Mouse (Mus musculus) MEL-GATA-1-ER (cell line): ENCODE measurements around the gene Gosr1.
"Not testable (repeated sequence)": the region's sequence is repeated elsewhere in the genome, so short reads cannot be mapped to it uniquely, and the experiment has no call there.

Experiments used
- DNase-seq: peaks from one replicate; pipeline ENCODE4 v3.0.0-alpha.2; 2012; ENCODE audit warnings: low read depth; ENCODE audit errors: extremely low read depth

The Gosr1 gene

DNA sequence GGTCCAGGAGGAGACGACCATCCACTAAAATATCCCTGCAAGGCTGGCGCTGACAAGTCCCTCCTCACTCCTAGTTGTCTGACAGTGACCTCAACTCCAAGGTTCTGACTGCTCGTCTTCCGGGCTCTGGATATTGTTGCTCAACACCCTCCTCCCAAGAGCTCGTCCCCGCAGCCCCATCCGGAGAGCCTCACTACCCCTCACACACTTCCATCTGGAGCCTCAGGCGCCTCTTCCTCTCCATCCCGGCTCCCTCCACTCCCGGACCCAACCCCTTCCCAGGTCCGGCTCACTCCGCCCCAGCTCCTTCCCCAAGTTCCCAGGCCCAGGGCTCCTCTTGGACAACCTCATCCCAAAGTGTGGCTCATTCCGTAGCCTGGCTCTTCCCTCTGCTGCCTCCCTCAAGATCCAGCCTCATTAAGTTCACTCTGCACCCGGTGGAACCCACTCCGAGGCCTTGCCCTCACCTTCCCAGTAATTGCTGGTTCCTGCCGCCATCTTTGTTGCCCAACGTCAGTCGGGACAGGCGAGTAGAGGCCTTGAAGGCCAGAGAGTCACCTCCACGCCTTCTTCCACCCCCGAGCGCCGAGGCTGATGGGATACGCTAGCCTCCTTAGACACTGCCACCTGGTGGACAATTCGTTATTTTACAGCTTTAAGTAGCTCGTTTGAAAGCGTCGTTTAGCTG lies at the start of gene Gosr1:
Gosr1 (minus strand) TSS at position 527 of the 688 bp plus-strand sequence.
- DNase-seq, result peak; percentile 94

DNA sequence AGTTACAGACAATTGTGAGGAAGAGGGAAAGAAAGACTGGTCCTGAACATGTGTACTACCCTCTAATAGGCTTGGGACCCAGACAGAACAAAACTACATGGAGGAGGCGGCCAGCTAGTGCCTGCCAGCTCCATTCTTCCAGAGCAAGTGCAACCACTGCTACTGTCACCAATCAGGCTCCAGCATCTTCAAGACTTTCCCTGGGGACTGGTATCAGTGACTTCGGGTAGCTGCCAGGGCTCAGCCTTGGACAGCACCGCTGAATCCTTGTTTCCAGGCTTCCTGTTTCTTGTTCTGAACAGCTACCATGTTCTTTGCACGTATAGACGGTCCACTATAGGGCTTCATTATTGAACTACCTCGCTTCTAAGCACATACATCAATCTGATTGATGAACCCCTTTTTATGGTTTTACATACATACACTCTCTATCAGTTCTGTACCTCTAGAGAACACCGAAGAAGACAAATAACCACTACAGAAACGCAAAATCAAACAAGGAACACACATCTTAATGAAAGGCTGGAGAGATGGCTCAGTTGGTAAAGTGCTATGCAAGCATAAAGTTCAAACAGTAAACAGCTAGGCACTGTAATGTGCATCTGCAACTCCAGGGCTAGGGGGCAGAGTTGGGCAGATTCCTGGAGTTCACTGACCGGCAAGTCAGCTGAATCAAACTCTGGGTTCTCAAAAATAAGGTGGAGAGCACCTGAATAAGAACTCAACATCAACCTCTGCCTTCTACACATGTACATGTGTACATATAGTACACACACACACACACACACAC lies 47.5 kb upstream of the Gosr1 start:
- DNase-seq, result no peak

DNA sequence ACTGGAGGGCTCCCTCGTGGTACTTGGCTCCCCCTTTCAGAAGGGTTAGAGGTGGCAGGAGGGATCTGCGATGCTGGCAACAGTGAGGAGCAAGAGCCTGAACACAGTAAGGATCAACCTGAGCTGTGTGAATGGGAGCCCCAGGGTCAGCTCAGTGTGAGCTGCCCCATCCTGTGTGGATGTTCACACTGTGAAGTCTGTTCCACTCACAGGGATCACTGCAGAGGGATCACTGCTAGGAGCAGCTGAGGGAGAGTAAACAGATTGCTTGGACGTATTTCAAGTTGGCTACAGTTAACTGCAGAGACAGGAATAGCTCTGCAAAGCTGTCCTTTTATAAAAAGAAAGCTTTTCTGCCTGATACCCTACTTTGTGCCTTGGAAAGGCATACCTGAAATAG lies 46.1 kb upstream of the Gosr1 start:
- no peak for DNase-seq

DNA sequence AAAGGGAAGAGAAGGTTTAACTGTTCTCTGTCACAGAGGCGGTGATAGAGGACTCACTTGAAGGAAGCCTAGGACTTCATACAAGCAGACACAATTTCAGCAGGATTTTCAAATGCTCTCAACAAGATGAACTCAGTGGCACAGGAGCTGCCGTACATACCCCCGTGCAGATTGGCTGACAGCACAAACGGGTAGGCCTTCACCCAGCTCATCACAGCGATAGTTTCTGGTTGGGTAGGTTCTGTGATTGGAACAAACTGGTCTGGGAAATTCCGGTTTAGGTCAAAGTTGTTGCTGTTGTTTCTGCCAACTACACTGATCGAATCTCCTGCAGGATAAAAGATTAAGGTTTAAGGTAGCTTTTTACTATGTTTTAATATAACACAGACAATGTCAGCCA lies 45.2 kb upstream of the Gosr1 start:
- no peak for DNase-seq

DNA sequence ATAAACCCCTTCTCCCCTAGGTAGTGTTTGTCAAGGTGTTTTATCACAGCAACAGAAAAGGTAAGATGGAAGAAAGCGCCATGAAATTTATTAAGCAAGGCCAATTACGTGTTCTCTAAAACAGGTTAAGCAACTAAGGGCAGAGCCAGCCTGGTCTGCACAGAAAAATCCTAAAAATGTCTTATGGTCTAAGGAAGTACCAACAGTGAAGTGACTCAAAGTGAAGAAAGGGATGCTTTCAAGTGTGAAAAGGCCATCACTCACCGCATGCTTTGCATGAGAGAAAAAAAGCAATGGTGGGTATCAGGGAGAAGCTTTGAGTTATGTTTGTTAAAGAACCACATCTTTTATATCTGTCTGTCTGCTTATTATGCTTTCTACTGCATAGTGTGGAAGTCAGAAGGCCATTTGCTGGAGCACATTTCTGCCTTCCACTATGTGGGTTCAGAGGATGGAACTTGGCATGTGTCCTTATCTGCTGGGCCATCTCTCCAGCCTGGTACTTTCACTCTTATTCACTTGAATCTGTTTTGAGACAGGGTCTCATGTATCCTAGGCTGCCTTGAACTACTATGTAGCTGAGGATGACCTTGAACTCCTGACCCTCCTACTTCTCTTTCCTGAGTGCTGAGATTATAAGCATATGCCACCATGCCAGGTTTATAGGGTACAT lies 43.8 kb upstream of the Gosr1 start:
- DNase-seq, result no peak

DNA sequence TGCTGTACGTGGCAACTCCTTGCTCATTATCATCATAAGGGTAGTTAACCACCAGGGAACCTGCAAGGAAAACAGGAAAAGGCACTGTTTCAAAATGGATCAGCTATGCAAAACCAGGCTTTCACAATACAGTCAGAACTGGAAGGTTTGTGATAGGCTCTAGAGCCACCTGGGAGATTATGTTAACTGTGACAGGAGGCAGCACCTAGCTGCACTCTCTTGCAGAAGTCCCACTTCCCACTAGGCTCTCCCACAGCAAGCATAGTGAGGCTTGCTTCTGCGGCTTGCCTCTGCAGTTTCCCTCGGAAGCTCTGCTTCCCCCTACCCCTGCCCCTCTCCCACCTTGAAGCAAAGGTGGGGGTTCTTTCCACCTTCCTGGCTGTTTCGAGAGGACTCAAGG lies 42.6 kb upstream of the Gosr1 start:
- no peak for DNase-seq

DNA sequence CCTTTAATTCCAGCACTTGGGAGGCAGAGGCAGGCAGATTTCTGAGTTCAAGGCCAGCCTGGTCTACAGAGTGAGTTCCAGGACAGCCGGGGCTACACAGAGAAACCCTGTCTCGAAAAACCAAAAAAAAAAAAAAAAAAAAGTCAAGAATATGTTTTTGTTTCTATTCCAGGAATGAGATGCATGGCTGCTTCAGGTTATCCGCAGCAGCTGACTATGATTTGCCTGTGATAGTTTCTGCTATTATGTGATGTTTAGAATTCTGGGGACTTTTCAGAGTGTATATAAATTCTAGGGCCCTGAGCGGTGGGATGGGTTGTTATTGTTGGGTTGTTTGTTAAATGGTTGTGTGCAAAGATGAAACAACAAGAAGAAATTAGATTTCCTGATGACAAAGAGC lies 41.7 kb upstream of the Gosr1 start:
- not testable (repeated sequence) for DNase-seq

DNA sequence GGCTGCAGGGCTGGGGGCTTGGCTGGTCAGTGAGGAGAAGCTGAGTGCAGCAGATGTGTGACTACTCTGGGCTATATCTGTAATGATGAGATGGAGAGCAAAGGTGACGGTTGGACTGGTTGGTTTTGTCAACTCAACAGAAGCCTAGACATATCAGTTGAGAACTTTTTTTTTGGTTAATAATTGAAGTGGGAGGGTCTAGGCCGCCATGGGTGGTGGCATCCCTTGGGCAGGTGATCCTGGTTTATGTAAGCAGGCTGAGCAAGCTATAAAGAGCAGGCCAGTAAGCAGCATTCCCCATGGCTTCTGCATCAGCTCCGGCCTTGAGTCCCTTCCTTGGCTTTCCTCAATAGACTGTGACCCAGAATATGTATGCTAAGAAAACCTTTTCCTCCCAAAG lies 39.9 kb upstream of the Gosr1 start:
- DNase-seq, result no peak

DNA sequence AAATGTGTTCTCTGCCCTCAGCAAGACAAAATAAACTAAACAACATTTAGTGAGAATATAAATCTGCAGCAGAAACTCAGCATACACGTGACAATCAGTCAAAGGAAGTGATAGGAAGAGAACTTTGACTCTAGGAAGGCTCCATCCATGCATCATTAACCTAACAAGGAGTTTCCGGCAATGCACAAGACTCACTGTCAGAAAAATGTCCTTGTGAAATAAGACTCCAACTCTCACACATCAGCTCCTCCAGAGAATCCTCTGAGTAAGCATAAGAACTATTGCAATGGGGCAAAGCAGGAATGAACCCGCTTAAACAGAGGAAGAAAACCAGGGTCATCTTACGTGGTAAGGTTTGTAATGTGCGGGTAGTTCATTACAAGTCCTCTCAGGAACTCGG lies 33.9 kb upstream of the Gosr1 start:
- no peak for DNase-seq

DNA sequence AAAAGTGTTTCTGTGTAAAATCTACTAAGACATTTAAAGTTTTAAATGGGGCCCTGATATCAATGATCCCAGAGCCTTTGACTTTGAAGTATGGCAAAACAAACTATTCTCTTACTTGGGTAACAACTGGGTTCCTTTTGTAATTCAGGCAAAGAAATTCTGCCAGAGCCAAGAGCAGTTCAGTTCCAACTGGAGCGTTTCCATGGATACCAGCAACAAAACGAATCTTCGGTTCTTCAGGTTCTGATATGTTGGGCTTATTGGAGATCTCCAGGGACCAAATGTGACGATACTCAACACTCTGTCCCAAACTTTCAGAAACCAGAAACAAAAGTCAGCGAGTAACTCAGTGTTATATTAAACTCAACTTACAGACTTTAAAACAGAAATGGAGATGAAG lies 31.9 kb upstream of the Gosr1 start:
- no peak for DNase-seq

DNA sequence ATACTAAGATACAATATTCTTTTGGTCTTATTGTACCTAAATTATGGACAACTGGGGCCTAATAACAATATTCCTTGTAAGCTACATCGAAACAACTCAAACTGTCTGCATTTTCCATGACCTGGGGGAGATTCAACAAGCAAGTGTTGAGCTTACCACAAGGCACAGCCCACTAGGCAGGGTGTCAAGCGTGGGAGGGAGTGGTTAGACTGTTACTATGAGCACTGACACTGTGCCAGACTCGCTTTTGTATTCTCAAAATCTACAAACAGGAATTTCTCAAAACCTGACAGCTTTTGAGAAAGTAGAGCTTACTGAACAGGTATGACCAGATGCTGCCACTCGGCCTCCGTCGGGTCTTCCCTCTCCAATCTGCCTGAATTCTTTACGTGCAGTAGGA lies 28.0 kb upstream of the Gosr1 start:
- no peak for DNase-seq

DNA sequence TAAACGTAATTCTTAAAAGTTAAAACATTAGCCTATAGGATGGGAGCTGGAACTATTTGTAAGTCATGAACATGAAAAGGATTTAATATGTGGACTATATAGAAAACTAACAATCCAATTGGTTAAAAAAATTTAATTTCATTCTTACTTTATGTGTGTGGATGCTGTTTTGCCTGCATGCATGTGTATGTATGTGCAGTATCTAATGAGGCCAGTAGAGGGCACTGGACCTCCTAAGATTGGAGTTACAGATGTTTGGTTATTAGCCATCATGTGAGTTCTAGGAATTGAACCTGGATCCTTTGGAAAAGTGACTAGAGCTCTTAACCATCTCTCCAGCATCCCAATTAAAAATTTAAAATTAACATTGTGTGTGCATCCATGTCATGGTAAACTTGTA lies 25.9 kb upstream of the Gosr1 start:
- DNase-seq, result peak; percentile 26

DNA sequence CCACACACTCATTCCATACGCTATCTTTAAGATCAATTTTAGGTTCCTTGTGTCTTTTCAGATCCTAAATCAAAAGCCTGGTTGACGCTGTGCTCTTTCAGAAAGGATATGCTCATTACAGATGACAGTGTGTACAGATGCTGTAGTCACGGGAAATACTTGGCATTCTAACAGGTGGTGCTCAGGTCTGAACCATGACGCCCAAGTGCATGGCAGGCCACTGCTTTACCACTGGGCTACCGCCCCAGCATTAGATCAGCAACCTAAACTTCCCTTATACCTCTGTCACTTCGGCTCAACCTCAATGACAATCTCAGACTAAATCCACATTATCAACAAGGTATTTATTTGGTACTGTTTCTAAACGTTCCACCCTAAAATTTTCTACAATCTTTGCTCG lies 12.2 kb upstream of the Gosr1 start:
- DNase-seq, result no peak

DNA sequence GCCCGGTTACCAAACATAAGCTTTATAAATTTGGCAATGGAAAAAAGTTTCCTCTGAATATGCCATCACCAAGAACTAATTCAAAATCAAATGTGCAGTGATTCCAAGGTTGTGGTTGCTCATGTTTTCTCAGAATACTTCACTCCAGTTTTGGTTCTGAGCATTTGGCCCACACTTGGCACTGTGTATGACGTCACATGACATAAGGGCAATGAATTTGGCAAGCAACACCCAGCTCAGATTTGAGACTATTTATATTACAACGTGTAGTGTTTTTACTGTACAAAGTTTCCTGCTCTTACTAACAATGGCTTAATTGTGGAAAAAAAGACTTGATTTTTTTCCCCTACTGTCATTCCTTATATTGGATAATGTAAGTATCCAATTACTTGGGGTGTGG lies 10.4 kb upstream of the Gosr1 start:
- no peak for DNase-seq

DNA sequence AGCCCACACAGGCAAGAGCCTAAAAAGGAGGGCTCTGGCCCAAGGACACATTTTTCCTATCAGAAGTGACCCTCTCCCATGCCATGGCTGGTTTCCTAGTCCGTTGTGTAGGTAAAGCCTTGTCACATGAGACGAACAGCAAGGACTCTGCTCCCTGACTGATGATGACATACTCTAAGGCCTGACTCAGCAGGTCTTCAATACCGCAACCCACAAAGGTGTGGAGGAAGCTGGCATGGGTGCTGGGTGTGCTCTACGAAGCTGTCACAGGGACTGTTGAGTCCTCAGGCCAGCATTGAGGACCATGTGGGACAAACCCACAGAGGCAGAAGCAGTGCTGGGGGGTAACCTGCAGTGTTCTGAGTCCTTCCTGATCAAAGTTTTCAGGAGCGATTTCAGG lies 7.2 kb upstream of the Gosr1 start:
- no peak for DNase-seq

DNA sequence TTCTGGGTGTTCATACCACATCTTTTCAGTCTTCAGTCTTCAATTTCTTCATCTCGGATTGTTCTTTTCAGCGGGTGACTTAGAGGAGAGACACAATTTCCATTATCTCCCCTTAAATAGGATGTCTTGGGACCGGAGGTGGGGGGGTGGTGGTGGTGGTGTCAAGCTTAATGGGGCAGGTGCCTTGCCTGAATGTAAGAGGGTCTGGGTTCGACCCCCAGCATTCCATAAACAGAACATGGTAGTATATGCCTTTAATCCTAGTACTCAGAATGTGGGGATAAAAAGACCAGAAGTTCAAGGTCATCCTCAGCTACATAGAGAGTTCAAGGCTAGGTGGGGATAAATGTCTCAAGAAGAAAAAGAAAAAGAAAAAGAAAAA lies 353 bp upstream of the Gosr1 start:
- no peak for DNase-seq

DNA sequence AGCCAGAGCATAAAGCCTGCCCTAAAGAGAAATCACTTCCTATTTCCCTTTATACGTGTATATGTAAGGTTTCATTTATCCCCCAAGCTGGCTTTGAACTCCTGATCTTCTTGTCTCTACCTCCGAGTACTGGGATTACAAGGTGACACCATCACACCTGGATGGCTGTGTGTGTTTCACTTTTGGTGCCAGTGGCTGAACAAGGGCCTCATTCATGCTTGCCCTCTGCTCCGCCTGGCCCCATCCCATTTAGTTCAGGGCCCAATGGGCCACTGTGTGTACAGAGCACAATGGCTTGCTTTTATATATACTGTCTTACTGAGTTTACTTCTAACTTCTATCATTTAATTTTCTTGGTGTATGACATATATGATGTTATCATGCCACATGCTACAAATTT lies 11.1 kb downstream of the Gosr1 start:
- no peak for DNase-seq

DNA sequence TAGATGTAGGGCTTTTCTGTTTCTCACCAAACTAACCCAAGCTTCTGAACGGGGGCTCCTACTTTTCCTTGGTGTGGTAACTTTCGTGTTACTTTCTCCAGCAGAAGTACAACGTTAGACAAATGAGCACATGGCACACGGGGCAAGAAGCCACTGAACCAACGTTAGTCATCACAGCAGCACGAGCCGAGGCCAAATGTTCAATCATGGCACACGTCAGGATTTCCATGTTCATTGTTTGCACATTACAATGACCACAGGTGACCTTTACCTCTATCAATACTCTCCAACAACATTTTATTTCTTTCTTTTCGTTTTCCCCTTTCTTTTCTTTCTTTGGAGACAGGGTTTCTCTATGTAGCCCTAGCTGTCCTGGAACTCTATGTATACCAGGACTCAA lies 14.6 kb downstream of the Gosr1 start:
- DNase-seq, result no peak

DNA sequence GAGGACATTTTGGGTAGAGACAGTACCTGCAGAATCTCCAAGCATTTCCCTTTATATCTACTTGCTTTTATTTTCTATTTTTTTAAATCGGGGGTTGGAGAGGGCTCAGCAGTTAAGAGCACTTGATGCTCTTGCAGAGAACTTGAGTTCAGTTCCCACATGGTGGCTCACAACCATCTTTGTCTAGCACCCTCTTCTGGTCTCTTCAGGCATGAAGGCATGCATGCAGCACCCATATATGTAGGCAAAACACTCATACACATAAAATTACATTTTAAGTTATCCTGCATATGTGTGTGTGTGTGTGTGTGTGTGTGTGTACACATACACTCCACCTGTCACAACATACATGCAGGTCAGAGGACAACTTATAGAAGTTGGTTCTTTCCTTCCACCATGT lies 17.5 kb downstream of the Gosr1 start:
- no peak for DNase-seq

DNA sequence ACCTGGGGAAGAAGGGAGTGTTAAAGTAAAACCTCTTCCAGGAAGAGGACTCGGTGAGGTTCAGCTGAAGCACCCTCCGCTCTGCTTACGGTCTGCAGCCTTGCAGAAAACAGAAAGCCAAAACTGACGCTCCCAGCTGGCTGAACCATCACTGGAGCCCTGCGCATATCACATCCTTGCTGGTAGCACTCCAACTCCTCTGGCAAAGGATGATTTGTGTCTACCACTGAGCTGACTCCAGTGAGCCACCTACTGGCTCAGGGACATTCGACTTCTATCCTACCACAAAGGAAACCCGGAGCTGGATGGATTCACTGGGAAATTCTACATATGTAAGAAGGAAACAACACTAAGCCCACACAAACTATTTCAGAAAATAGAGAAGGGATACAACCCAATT lies 18.8 kb downstream of the Gosr1 start:
- no peak for DNase-seq

DNA sequence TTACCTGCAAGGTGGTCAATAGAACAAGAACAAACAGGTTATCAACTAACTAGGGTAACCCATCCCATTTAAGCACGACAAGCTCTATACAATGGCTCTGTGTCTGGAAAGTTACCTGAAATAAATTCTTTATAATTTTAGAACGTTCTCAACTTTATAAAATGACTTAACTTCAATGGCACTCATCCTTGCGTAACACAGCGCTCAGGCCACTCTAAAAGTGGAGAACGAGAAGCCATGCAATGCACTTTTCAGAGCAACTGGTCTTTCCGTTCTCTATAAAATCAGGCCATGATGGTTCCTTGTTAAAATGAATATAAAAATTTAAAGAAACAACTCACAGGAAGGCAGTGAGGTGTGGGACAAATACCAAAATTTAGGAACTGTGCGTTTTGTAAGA lies 20.9 kb downstream of the Gosr1 start:
- no peak for DNase-seq

DNA sequence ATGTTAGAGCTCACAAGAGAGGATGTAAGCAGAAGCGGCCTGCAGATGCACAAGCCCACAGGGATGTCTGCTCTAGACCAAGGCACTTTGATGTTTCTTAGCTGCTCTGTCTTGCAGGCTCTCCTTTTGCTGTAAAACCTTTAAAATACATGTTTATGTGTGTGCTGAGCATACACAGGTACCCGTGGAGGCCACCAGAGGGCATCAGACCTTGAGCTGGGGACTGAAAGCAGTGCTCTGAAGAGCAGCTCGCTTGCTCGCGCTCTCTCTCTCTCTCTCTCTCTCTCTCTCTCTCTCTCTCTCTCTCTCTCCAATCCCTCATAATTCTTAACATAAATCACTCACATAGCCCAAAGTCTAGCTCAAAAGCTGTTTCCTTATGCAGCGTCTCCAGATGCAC lies 24.3 kb downstream of the Gosr1 start:
- no peak for DNase-seq
